Mouse (Mus musculus) testis, adult 2 months (tissue): Measurements from ENCODE around the gene Kctd17. TPM values are rescaled to one million over a fixed set of nuclear protein-coding genes. Genes with fewer than 3 reads are reported as not detected.

Experiments
- H3K27ac ChIP-seq: fragments of 200-500 bp; 2 replicates; pipeline ENCODE4 v1.5.1; 2012; ENCODE audit warnings: low read depth, low read length; ENCODE audit not compliant: control insufficient read depth, insufficient read depth
- H3K27me3 ChIP-seq: fragments of 200-500 bp; 2 replicates; pipeline ENCODE4 v1.6.1; 2012; ENCODE audit warnings: mild to moderate bottlenecking, low read length, moderate library complexity; ENCODE audit not compliant: control insufficient read depth, insufficient read depth
- H3K36me3 ChIP-seq: fragments of 200-500 bp; 2 replicates; pipeline ENCODE4 v1.6.1; 2012; ENCODE audit warnings: mild to moderate bottlenecking, low read length; ENCODE audit not compliant: control insufficient read depth, insufficient read depth
- H3K4me1 ChIP-seq: fragments of 200-500 bp; 2 replicates; pipeline ENCODE4 v1.6.1; 2012; ENCODE audit warnings: low read length; ENCODE audit not compliant: control insufficient read depth, insufficient read depth
- H3K4me3 ChIP-seq: fragments of 200-500 bp; 2 replicates; pipeline ENCODE4 v1.5.1; 2012; ENCODE audit warnings: low read depth, mild to moderate bottlenecking, low read length, moderate library complexity, mixed read lengths; ENCODE audit not compliant: control insufficient read depth
- CTCF ChIP-seq: fragments of 200-500 bp; IDR thresholded peaks from 2 replicates; pipeline ENCODE4 v1.5.1; 2012; ENCODE audit warnings: low read depth, mild to moderate bottlenecking, inconsistent platforms, low read length, moderate library complexity; ENCODE audit not compliant: control insufficient read depth, insufficient read depth, insufficient replicate concordance
- POLR2A ChIP-seq: fragments of 200-500 bp; IDR thresholded peaks from 2 replicates; pipeline ENCODE4 v1.6.1; 2012; ENCODE audit warnings: low read depth, mild to moderate bottlenecking, inconsistent platforms, low read length, moderate library complexity; ENCODE audit not compliant: control insufficient read depth
- polyA plus RNA-seq: library from polyadenylated mRNA; depleted of rRNA; stranded (reverse); fragments of >200 nt; gene quantifications from 2 replicates; pipeline ENCODE4 v1.2.3, GENCODE M21; 2012

Kctd17 gene
- polyA plus RNA-seq, 1 experiment, result 12.3 TPM

GRCm38 (mm10) chr15:78405517-78406211 is 22.7 kb upstream of the Kctd17 start, which contains the start of gene Tst:
Tst (minus strand) TSS chr15:78405907.
- Histone ChIP-seq H3K27ac (peak within 1 kb of the TSS; percentile 86), H3K4me1 (peaks cover 22% of the 10 kb centered on the region)

DNA sequence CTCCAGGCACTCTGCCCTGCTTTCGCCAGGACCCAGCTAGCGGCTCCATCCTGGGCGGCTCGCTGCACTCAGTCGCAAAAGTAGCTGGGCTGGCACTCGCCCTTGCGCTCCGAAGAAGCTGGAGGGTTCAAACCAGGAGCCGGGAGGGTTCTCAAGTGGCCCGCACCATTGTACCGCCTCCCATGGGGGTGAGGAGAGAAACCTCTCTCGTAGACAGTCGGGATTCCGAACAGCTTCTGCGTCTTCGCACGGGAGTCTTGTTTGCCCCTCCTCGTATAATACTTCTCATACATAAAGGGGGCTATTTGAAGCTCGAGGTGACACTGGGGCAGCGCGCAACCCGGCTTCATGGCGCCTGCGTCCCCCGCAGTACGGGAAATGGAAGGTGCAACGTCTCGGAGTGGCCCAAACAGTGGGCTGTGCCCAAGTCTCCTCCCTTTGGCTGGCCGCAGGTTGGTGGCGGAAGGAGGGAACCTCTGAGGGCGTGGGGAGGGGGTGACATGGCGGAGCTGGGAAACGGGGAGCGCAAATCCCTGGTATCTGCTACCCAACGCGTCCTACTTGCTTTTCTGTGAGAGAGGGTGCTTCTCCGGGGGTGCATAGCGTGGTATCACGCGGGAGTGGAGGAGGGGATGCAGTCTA is 21.9 kb upstream of the Kctd17 start, which contains the start of gene Mpst:
Mpst (plus strand) TSS at position 124 of the 642 bp plus-strand sequence.
- Histone ChIP-seq H3K27me3 (no peaks in the 10 kb centered on the region), H3K4me3 (peak within 1 kb of the TSS; percentile 85), H3K27ac (peak within 1 kb of the TSS; percentile 86), H3K36me3 (no peaks in the 10 kb centered on the region), H3K4me1 (peaks cover 22% of the 10 kb centered on the region)
- TF ChIP-seq POLR2A, result no peak; the same call in 1 of the 2 replicates
- no peak for TF ChIP-seq CTCF

More at GRCm38 (mm10) chr15:78405517-78406211, 22.7 kb upstream of the Kctd17 start, which contains the start of gene Tst:
- TF ChIP-seq CTCF, result no peak
- peak; percentile 40 for TF ChIP-seq POLR2A
- peak within 1 kb of the TSS; percentile 85 for H3K4me3 ChIP-seq
- H3K36me3 ChIP-seq, result no peaks in the 10 kb centered on the region
- H3K27me3 ChIP-seq, result no peaks in the 10 kb centered on the region

DNA sequence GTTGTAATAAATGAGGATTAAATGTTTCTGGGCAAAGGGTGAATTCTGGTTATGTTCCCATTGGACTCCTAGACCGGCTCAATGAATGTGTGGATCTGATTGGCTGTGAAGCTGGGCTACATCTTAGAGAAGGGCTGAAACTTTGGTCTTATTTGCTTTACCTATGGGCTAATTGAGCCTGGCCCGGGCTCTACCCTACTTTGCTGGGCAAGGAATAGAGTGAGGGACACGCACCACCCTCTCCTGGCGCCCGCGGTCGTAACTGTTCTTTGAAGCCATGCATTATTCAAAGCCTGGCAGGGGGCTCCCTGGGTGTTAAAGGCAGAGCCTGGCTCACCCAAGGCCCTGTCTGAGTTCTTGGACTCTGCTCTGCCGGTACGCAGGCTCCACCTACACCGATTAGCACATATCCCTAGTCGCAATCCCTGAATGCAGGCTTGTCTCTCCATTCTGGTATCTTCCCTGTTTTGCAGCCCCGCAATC is 18.8 kb upstream of the Kctd17 start:
- H3K4me1 ChIP-seq, result peaks cover 18% of the 10 kb centered on the region
- H3K4me3 ChIP-seq, result no peak overlapping the region
- H3K36me3 ChIP-seq, result no peaks in the 10 kb centered on the region
- H3K27me3 ChIP-seq, result no peaks in the 10 kb centered on the region
- no peak for TF ChIP-seq CTCF
- TF ChIP-seq POLR2A, result no peak
- H3K27ac ChIP-seq, result no peak overlapping the region

DNA sequence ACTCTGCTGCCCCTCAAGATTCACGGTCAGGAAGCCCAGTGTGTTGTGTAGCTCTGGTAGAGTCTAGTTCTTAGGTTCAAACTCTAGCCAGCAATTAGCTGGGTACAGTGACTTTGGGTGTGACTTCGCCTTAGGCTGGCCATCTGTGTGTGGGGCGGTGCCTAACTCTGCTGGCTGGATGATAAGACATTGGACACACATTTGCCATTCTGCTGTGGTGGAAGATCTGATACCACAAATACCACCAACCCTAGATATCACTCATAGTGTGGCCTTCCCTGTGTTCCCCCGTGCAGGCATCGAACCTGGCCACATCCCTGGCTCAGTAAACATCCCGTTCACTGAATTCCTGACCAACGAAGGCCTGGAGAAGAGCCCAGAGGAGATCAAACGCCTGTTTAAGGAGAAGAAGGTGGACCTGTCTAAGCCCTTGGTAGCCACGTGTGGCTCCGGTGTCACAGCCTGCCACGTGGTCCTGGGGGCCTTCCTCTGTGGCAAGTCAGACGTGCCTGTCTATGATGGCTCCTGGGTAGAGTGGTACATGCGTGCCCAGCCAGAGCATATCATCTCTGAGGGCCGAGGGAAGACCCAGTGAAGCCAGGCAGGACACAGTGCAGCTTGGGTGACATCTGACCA is 15.2 kb upstream of the Kctd17 start:
- Histone ChIP-seq H3K27ac (no peak overlapping the region), H3K4me1 (peaks cover 4% of the 10 kb centered on the region; the same call in 1 of the 2 replicates), H3K36me3 (no peaks in the 10 kb centered on the region), H3K4me3 (no peak overlapping the region), H3K27me3 (no peaks in the 10 kb centered on the region)
- TF ChIP-seq CTCF, result no peak
- TF ChIP-seq POLR2A, result no peak

DNA sequence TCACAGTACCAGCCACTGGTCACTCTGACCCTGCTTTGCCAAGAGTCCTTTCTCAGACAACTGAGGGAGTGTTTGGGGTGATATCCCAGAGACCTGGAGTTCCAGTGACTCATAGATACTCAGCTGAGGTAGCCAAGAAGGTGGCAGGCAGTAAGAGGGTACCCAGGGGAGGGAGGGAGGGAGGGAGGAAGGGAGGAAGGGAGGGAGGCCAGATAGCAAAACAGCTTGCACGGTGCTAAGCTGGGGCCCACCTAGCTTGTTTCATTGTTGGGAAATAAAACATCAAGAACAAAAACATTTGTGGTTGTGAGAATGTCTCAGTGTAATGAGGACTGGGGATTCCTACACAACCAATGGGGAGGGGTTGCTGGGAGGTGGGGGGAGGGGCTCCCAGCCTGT is 14.6 kb upstream of the Kctd17 start:
- H3K36me3 ChIP-seq, result no peaks in the 10 kb centered on the region
- TF ChIP-seq POLR2A (no peak), CTCF (no peak)
- H3K27ac ChIP-seq, result no peak overlapping the region
- peaks cover 4% of the 10 kb centered on the region; the same call in 1 of the 2 replicates for H3K4me1 ChIP-seq
- H3K27me3 ChIP-seq, result no peaks in the 10 kb centered on the region
- no peak overlapping the region for H3K4me3 ChIP-seq

GRCm38 (mm10) chr15:78414157-78414556 is 14.2 kb upstream of the Kctd17 start:
- Histone ChIP-seq H3K4me1 (peaks cover 4% of the 10 kb centered on the region; the same call in 1 of the 2 replicates), H3K36me3 (no peaks in the 10 kb centered on the region), H3K27me3 (no peaks in the 10 kb centered on the region), H3K27ac (no peak overlapping the region), H3K4me3 (no peak overlapping the region)
- TF ChIP-seq POLR2A, result no peak
- TF ChIP-seq CTCF, result no peak

DNA sequence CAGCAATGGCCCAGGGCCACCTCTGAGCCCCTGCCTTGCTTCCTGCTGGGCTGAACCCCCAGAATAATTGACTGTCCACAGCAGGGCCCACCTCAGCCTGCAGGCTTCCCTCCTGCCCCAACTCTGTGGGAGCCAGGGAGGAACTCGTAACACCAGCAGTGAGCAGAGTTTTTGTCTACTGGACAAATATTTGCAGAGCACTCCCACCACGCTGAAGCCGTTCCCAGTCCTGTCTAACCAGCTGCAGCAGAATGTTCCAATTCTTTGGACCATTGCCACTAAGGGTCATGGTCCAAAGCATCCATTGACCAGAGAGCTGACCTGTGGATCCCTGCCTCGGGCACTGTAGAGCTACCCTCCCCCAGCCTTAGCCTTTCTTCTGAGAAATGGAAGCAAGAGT is 11.4 kb upstream of the Kctd17 start:
- Histone ChIP-seq H3K4me3 (no peak overlapping the region), H3K36me3 (no peaks in the 10 kb centered on the region), H3K4me1 (peaks cover 2% of the 10 kb centered on the region; the same call in 1 of the 2 replicates), H3K27ac (peak overlapping the region; percentile 45; the same call in 1 of the 2 replicates), H3K27me3 (no peaks in the 10 kb centered on the region)
- TF ChIP-seq CTCF (no peak), POLR2A (no peak)
